8 mouse cellular contexts compared by ENCODE assay signal in the genomic region with DNA sequence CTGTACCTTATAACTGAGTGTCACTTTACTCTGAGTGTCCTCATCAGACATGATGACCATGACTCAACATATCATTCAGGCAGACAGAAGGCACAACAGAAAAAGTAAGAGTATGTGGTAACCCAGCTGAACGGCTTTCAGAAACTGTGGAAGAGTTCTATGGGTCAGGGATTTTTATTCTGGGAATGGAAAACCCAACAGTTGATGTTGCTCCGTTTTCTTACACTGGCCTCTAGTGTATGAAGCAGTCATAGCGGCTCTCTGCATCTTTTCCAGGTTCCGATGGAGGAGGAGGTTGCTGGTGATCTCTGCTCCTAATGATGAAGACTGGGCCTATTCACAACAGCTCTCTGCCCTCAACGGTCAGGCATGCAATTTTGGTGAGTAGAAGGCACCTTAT. TPM values are rescaled to one million over a fixed set of nuclear protein-coding genes. Genes with fewer than 3 reads are reported as not detected.
A peak's percentile ranks its signal among the peaks of the same experiment; 100 is the strongest.
DNase-seq lines count a peak whose midpoint lies in the region; ATAC-seq lines count a peak whose summit lies in the region.

No protein-coding gene starts in this region.

- no peak for ATAC-seq in CD4-positive, CD25-positive, alpha-beta regulatory T cell, adult 4 months

- DNase-seq in cerebellum, adult 9-11 months, result peak; percentile 9
- no peak for DNase-seq in cerebellum, adult 11-12 months
- DNase-seq in kidney, postnatal 14 days, result peak; percentile 33
- no peak for DNase-seq in kidney, adult 8-10 months
- peak; percentile 40 to 48 for DNase-seq in right cerebral cortex, adult 2 months (ENCODE audit: low spot score in 2 of 2)
- DNase-seq in right cerebral cortex, postnatal 4 days, result no peak
- no peak for DNase-seq in natural killer cell, adult 2 months (ENCODE audit: low spot score in 2 of 2)

RNA-seq across cellular contexts. Expression of a gene that starts 29.4 kb away (rescaled TPM):
- polyA plus RNA-seq in CD4-positive, CD25-positive, alpha-beta regulatory T cell, adult 4 months (2017; shearing (Covaris generic)), result 1 to 10 TPM; 1.4 to 3.5 TPM

RNA-seq across cellular contexts. Expression of a gene that starts 35.9 kb away (rescaled TPM):
- 10 to 100 TPM; 38.6 TPM for polyA plus RNA-seq in CD4-positive, CD25-positive, alpha-beta regulatory T cell, adult 4 months (2017; shearing (Covaris generic))

RNA-seq across cellular contexts. Expression of a gene that starts 36.0 kb away (rescaled TPM):
- 10 to 100 TPM; 11.8 to 17.9 TPM for polyA plus RNA-seq in CD4-positive, CD25-positive, alpha-beta regulatory T cell, adult 4 months (2017; shearing (Covaris generic))

Comparison
In these comparisons a context has a peak if more than half of its experiments do, and no peak if none do; other contexts are left out.
1. DNase-seq: peak in cerebellum, adult 9-11 months (single experiment), kidney, postnatal 14 days (single experiment) and right cerebral cortex, adult 2 months (2 of 2); none in cerebellum, adult 11-12 months (single experiment), kidney, adult 8-10 months (0 of 2), right cerebral cortex, postnatal 4 days (single experiment) and natural killer cell, adult 2 months (0 of 2).